Mouse (Mus musculus) forebrain, embryonic 10.5 days (tissue): ENCODE results near the gene Scml4. TPM values are rescaled to one million over a fixed set of nuclear protein-coding genes. Genes with fewer than 3 reads are reported as not detected.

Experiments
- DNase-seq: peaks from one replicate; pipeline ENCODE4 v3.0.0-alpha.2; 2017; ENCODE audit warnings: low spot score; ENCODE audit errors: extremely low spot score
- H3K27ac ChIP-seq: fragments of 300-500 bp; sonication (generic); 2 replicates; pipeline ENCODE4 v1.5.1; 2016; ENCODE audit warnings: mild to moderate bottlenecking
- H3K27me3 ChIP-seq: fragments of 300-500 bp; sonication (generic); 2 replicates; pipeline ENCODE4 v1.6.1; 2016; ENCODE audit warnings: mild to moderate bottlenecking; ENCODE audit not compliant: poor library complexity, severe bottlenecking
- H3K36me3 ChIP-seq: fragments of 300-500 bp; sonication (generic); replicated peaks from 2 replicates; pipeline ENCODE4 v1.6.1; 2016; ENCODE audit warnings: mild to moderate bottlenecking, moderate library complexity
- H3K4me1 ChIP-seq: fragments of 300-500 bp; sonication (generic); 2 replicates; pipeline ENCODE4 v1.6.1; 2016
- H3K4me3 ChIP-seq: fragments of 300-500 bp; sonication (generic); 2 replicates; pipeline ENCODE4 v1.5.1; 2016; ENCODE audit warnings: mild to moderate bottlenecking, moderate library complexity
- H3K9me3 ChIP-seq: fragments of 300-500 bp; sonication (generic); 2 replicates; pipeline ENCODE4 v1.6.1; 2016; ENCODE audit warnings: mild to moderate bottlenecking, moderate library complexity
- WGBS: fragments of 180-500 bp; shearing (Covaris S2); methylation state at CpG from one replicate; pipeline ENCODE4 v1.1.7; 2016; 5-methylcytosine and 5-hydroxymethylcytosine counted together
- polyA plus RNA-seq: library from polyadenylated mRNA; unstranded; fragments of >200 nt; fragmentation: Nextera tagmentation; extraction: Ambion mirVana; gene quantifications from 2 replicates; pipeline ENCODE4 v1.2.1, GENCODE M21; 2016

Gene Scml4
- 0.19 and 0.36 TPM in 2 replicates for polyA plus RNA-seq

DNA sequence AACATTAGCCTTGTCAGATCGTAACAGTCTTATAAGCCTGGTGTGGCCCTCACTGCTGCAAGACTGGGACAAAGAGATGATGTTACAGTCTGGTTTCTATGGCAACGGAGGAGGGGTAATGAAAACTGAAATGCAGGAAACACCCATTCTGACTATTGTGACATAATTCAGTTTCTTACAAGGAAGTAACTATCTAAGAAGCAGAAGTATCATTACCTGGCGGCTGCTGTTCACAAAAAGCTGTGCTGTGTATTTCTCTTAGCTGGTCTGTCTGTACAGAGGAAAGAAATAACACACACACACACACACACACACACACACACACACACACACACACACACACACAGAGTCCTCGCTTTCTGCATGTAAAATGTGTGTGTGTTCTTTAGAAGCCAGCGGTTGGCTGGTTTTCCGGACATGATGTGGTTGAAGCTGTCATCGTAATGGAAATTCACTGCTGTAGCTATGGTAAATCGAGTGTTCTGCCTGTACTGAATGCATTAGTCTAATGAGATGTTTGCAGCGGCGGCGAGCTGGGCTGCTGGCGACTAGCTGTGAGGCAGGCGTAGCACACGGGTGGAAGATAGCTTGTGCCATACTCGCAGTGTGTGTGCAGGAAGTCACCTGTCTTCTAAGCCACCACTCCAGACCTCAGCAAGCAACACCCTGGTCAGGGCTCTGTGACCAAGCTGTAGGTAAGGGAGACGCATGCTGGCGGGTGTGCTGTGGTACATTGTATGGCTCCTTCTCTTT, at the start of gene Scml4:
Gene Scml4, plus strand, starts transcription at position 212 of the 753 bp plus-strand sequence.
- 56% methylated on average over 17 of the region's 17 CpGs for WGBS
- Histone ChIP-seq H3K27ac (0 out of 2 replicates have a peak within 1 kb of the TSS, but pooled peaks have one; percentile 31), H3K9me3 (peaks cover 8% of the 10 kb centered on the region; the same call in 1 of the 2 replicates), H3K4me3 (peak within 1 kb of the TSS; percentile 2; the same call in 1 of the 2 replicates), H3K36me3 (no peaks in the 10 kb centered on the region), H3K4me1 (peaks cover 48% of the 10 kb centered on the region), H3K27me3 (peaks cover 82% of the 10 kb centered on the region)
- no peak for DNase-seq

- no peak for DNase-seq
- Histone ChIP-seq H3K36me3 (peaks cover 94% of the 10 kb centered on the region), H3K4me3 (no peak overlapping the region), H3K27me3 (no peaks in the 10 kb centered on the region), H3K9me3 (no peaks in the 10 kb centered on the region), H3K27ac (no peak overlapping the region), H3K4me1 (peaks cover 6% of the 10 kb centered on the region; the same call in 1 of the 2 replicates)
- 85% methylated on average over 6 of the region's 6 CpGs for WGBS
Observed at GRCm38 (mm10) chr10:42825923-42826322, 34.2 kb upstream of the Scml4 start.

DNA sequence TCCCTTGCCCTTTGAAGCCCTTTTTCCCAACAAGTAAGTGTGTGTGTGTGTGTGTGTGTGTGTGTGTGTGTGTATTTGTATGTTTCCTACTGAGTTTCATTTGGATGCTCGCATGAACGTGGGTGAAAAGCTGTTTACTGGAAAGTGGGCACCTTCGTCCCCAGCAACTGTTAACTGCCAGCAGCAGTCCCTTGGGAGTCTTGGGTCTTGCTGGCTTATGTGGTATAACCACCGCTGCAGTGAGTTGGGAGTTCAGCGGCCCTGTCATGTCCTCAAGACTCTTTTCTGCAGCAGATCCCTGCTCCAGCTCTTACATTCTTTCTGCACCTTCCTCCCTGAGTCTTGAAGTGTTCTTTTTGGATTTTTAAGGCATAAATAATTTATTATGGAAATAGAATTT, 33.0 kb upstream of the Scml4 start:
- peaks cover 6% of the 10 kb centered on the region; the same call in 1 of the 2 replicates for H3K4me1 ChIP-seq
- H3K36me3 ChIP-seq, result peaks cover 93% of the 10 kb centered on the region
- no peaks in the 10 kb centered on the region for H3K9me3 ChIP-seq
- 94% methylated on average over 5 of the region's 5 CpGs for WGBS
- DNase-seq, result no peak
- H3K27me3 ChIP-seq, result no peaks in the 10 kb centered on the region
- no peak overlapping the region for H3K27ac ChIP-seq
- no peak overlapping the region for H3K4me3 ChIP-seq

DNA sequence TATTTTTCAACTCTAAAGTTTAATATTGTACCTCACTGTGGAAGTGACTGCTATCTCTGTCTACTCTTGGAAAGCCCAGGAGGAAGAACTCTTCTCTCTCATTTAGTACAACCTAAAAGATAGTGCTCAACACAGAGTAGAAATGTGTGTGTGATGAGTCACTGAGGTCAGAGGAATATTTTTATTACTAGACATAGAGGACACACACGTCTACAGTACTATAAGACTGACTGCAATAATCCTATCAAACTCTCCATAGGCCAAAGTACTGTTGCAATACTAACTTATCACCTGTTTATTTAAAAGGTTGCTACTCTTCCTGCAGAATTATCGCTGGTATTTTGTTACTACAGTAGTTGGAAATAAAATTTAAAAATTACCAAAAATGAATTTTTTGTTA, 30.2 kb upstream of the Scml4 start:
- no peak overlapping the region for H3K4me3 ChIP-seq
- H3K27me3 ChIP-seq, result no peaks in the 10 kb centered on the region
- DNase-seq, result no peak
- H3K9me3 ChIP-seq, result no peaks in the 10 kb centered on the region
- no peak overlapping the region for H3K27ac ChIP-seq
- peaks cover 32% of the 10 kb centered on the region for H3K4me1 ChIP-seq
- WGBS, result 88% methylated on average over 2 of the region's 2 CpGs
- H3K36me3 ChIP-seq, result peaks cover 92% of the 10 kb centered on the region

DNA sequence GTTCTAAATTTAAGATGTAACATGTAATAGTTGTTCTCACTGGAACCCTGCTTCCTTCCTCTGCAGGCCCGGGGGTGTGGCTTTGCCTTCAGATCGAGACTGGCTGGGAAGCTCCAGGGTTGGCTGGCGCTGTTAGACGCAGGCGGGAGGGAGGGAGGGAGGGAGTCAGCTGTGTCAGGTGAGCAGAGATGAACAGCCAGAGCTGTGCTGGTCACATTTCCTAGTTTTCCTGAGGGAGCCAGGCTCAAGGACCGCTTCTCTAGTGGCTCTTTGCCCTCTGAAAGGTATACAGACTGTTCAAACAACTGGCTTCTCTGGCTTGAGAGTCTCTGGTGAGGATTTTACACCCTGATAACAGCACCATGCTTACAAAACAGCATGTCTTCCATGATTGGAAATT, 29.8 kb upstream of the Scml4 start:
- peaks cover 36% of the 10 kb centered on the region for H3K4me1 ChIP-seq
- WGBS, result 64% methylated on average over 6 of the region's 6 CpGs
- no peak for DNase-seq

GRCm38 (mm10) chr10:42832677-42833076, 27.5 kb upstream of the Scml4 start:
- Histone ChIP-seq H3K4me1 (peaks cover 45% of the 10 kb centered on the region), H3K36me3 (peaks cover 97% of the 10 kb centered on the region), H3K27ac (no peak overlapping the region), H3K4me3 (no peak overlapping the region), H3K27me3 (no peaks in the 10 kb centered on the region), H3K9me3 (no peaks in the 10 kb centered on the region)
- 63% methylated on average over 4 of the region's 4 CpGs for WGBS
- DNase-seq, result no peak

More for the DNA sequence above, 29.8 kb upstream of the Scml4 start:
- Histone ChIP-seq H3K36me3 (peaks cover 92% of the 10 kb centered on the region), H3K27me3 (no peaks in the 10 kb centered on the region), H3K9me3 (no peaks in the 10 kb centered on the region), H3K27ac (no peak overlapping the region), H3K4me3 (no peak overlapping the region)

DNA sequence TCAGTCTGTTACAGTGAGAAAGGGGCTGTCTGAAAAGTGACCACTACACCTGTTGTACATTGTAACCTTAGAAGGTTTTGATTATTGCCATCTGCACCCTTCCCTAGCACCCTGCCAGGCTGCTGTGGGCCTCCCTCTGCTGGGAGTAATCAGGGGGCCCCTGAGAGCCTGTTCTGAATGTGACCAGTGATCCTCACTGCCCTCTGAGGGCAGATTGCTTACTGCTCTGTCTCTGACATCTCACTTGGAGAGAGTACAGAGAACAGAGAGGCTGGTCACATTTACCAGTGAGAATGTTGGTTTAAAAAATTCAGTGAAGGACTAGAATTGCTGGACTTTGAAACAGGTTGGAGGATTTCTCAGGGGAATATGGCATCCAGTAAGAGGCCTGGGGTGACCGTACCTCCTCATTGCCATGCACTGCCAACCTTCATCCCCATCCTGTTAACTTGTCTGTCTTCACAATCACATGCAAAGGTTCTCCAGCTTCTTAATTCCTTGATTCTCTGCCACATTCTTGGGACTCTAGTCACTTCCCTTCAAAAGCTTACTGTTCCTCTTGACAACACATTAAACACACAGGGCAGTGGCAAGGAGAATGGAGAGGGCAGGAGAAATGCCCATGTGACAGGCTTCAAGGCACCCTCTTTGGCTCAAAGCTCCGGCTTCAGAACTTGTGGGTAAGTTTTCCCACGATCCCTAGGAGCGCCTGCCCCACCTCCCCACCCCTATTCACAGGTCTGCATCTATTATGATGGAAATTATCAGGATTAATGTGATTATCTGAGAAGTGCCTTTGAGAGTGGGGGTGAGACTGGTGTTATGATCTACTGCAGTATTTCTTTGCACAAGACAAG, 26.1 kb upstream of the Scml4 start:
- peaks cover 4% of the 10 kb centered on the region; the same call in 1 of the 2 replicates for H3K9me3 ChIP-seq
- peaks cover 45% of the 10 kb centered on the region for H3K4me1 ChIP-seq
- no peak overlapping the region for H3K4me3 ChIP-seq
- peak; percentile 39 for DNase-seq
- H3K27ac ChIP-seq, result peak overlapping the region; percentile 82
- no peaks in the 10 kb centered on the region for H3K27me3 ChIP-seq
- H3K36me3 ChIP-seq, result peaks cover 94% of the 10 kb centered on the region
- 58% methylated on average over 4 of the region's 4 CpGs for WGBS

DNA sequence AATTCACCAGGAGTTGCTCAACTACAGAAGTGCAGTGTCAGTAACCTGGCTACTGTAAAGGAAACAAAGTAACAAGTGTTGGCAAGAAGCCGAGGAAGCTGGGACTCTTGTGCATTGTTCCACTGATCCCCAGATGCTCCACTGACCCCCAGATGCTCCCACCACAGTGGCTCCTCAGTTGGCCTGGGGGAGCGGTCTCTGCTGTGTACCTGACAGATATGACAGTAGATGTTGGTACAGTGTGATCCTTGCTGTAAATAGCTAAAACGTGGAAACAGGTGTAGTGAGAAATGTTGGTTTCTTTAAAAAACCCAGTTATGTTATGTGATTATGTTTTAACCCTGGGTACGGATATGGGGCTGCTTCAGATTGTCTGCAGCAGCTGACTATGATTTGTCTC, 22.1 kb upstream of the Scml4 start:
- no peak overlapping the region for H3K27ac ChIP-seq
- 80% methylated on average over 4 of the region's 4 CpGs for WGBS
- H3K9me3 ChIP-seq, result peaks cover 10% of the 10 kb centered on the region; the same call in 1 of the 2 replicates
- peaks cover 63% of the 10 kb centered on the region for H3K36me3 ChIP-seq
- DNase-seq, result no peak
- H3K4me3 ChIP-seq, result no peak overlapping the region
- no peaks in the 10 kb centered on the region for H3K27me3 ChIP-seq
- H3K4me1 ChIP-seq, result peaks cover 37% of the 10 kb centered on the region

GRCm38 (mm10) chr10:42838736-42839135, 21.4 kb upstream of the Scml4 start:
- Histone ChIP-seq H3K27me3 (no peaks in the 10 kb centered on the region), H3K4me1 (peaks cover 31% of the 10 kb centered on the region), H3K9me3 (peaks cover 10% of the 10 kb centered on the region; the same call in 1 of the 2 replicates), H3K4me3 (no peak overlapping the region), H3K27ac (no peak overlapping the region), H3K36me3 (peaks cover 57% of the 10 kb centered on the region)
- DNase-seq, result no peak
- 98% methylated on average over 2 of the region's 2 CpGs for WGBS

DNA sequence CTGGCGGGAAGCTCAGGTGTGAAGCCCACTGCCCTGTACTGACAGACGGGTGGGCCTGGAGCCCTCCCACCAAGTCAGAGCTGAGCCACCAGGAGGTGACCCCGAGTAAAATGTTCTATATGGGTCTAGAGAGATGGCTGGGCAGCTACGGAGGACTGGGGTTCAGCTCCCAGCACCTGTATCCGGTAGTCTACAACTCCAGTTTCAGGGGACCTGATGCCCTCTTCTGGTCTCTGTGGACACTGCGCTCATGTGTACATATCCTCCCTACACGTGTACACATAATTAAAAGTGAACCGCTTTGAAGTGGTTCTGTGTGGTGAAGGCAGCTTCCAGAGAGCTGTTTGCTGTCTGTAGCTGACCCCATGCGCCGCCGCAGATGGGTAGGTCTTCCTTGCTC, 20.1 kb upstream of the Scml4 start:
- Histone ChIP-seq H3K27me3 (no peaks in the 10 kb centered on the region), H3K9me3 (peaks cover 10% of the 10 kb centered on the region; the same call in 1 of the 2 replicates), H3K36me3 (peaks cover 45% of the 10 kb centered on the region), H3K4me3 (no peak overlapping the region), H3K4me1 (peaks cover 18% of the 10 kb centered on the region), H3K27ac (no peak overlapping the region)
- WGBS, result 96% methylated on average over 11 of the region's 11 CpGs
- no peak for DNase-seq

DNA sequence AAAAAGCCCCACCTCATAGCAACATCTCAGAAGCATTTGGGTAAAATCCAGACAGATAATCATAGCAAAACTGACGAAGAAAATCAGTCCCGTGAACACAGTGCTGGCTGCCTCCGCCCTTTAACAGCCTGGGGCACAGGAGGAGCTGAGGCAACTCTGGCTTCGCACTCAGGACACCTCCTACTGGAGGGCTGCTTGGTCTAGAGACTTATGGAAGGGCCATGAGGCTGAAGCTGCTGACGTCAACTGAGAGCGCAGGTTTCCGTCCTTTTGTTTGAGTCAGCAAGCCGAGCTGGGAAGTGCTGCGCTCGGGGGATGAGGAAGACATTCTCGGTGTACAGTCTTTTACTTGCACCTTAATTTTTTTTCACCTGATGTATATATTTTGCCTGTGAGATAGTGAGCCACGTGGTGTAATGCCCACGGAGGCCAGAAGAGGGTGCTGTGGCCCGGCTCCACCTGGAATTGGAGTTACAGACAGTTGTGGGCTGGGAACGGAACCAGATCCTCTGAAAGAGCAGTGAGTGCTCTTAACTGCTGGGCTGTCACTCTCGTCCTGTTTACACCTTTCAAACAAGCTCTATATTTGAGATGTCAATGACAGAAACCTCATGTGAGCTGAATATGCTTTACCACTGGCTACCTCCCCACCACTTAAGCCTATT, 18.5 kb upstream of the Scml4 start:
- 65% methylated on average over 16 of the region's 16 CpGs for WGBS
- 0 out of 2 replicates have a peak, but pooled peaks cover 2% of the 10 kb centered on the region for H3K4me1 ChIP-seq
- no peak overlapping the region for H3K4me3 ChIP-seq
- peaks cover 10% of the 10 kb centered on the region; the same call in 1 of the 2 replicates for H3K9me3 ChIP-seq
- DNase-seq, result no peak
- H3K27ac ChIP-seq, result no peak overlapping the region
- peaks cover 28% of the 10 kb centered on the region for H3K36me3 ChIP-seq
- H3K27me3 ChIP-seq, result no peaks in the 10 kb centered on the region

- Histone ChIP-seq H3K4me3 (no peak overlapping the region), H3K4me1 (no peaks in the 10 kb centered on the region), H3K36me3 (peaks cover 21% of the 10 kb centered on the region), H3K27ac (no peak overlapping the region), H3K9me3 (peaks cover 10% of the 10 kb centered on the region; the same call in 1 of the 2 replicates), H3K27me3 (no peaks in the 10 kb centered on the region)
- WGBS, result 11% methylated on average over 9 of the region's 9 CpGs
- DNase-seq, result peak; percentile 82
Observed at GRCm38 (mm10) chr10:42842358-42842757, 17.8 kb upstream of the Scml4 start.
